Mouse (Mus musculus) hindbrain, embryonic 13.5 days (tissue): ENCODE results near the gene Slc17a9. TPM values are rescaled to one million over a fixed set of nuclear protein-coding genes. Genes with fewer than 3 reads are reported as not detected.

ENCODE experiments used
- polyA plus RNA-seq: library from polyadenylated mRNA; unstranded; fragments of >200 nt; fragmentation: Nextera tagmentation; extraction: Ambion mirVana; gene quantifications from 2 replicates; pipeline ENCODE4 v1.2.1, GENCODE M21; 2015

Slc17a9 gene
- polyA plus RNA-seq, 1 experiment from 2014 or later, result 0.19 TPM

Other genes with a start within 250 kb of the Slc17a9 start
- 0.82 and 1.2 TPM in 2 replicates for gene Ntsr1, start 225.3 kb upstream of the Slc17a9 start, polyA plus RNA-seq
- 42.2 and 44.8 TPM in 2 replicates for gene Mrgbp, start 144.0 kb upstream of the Slc17a9 start, polyA plus RNA-seq
- 85.8 and 86.2 TPM in 2 replicates for gene Ogfr, start 136.0 kb upstream of the Slc17a9 start, polyA plus RNA-seq
- gene Col9a3, start 127.5 kb upstream of the Slc17a9 start, polyA plus RNA-seq, result 71.7 and 74.9 TPM in 2 replicates
- gene Tcfl5, start 82.6 kb upstream of the Slc17a9 start, polyA plus RNA-seq, result 0.22 and 0.34 TPM in 2 replicates
- gene Dido1, start 15.3 kb upstream of the Slc17a9 start, polyA plus RNA-seq, result 27.6 and 29.7 TPM in 2 replicates
- 56.6 and 58.7 TPM in 2 replicates for gene Gid8, start 15.1 kb upstream of the Slc17a9 start, polyA plus RNA-seq
- 1.2 and 2.5 TPM in 2 replicates for gene Bhlhe23, start 51.6 kb downstream of the Slc17a9 start, polyA plus RNA-seq
- gene Ythdf1, start 195.7 kb downstream of the Slc17a9 start, polyA plus RNA-seq, result 42.2 and 47.6 TPM in 2 replicates
- gene Birc7, start 203.8 kb downstream of the Slc17a9 start, polyA plus RNA-seq, result 0.17 and 0.35 TPM in 2 replicates
- gene Nkain4, start 229.4 kb downstream of the Slc17a9 start, polyA plus RNA-seq, result 90.9 and 106 TPM in 2 replicates
- 101 and 107 TPM in 2 replicates for gene Arfgap1, start 242.0 kb downstream of the Slc17a9 start, polyA plus RNA-seq